Mouse (Mus musculus) forebrain, postnatal 0 days (tissue): ENCODE measurements at regions not wholly inside any gene's neighbourhood (a gene's known extent, or its start where the extent isn't known, plus 50 kb on each side); places are given as distances from the start of the nearest gene placed in this dataset.
A peak's percentile ranks its signal among the peaks of the same experiment; 100 is the strongest.

Experiments used
- ATAC-seq: fragments of 200-750 bp; cut with Nextera tagmentation; 2 replicates; pipeline ENCODE4 v1.8.0; 2017; ENCODE audit warnings: mild to moderate bottlenecking, moderate library complexity
- DNase-seq: peaks from one replicate; pipeline ENCODE4 v3.0.0-alpha.2; 2015
- H3K27ac ChIP-seq: fragments of 300-500 bp; sonication (generic); 2 replicates; pipeline ENCODE4 v1.5.1; 2014; ENCODE audit warnings: low read depth, mild to moderate bottlenecking, antibody characterized with exemption, low read length, moderate library complexity, mixed read lengths
- H3K27me3 ChIP-seq: fragments of 300-500 bp; sonication (generic); 2 replicates; pipeline ENCODE4 v1.6.1; 2014; ENCODE audit warnings: mild to moderate bottlenecking, low read length, mixed read lengths; ENCODE audit not compliant: insufficient read depth
- H3K36me3 ChIP-seq: fragments of 300-500 bp; sonication (generic); 2 replicates; pipeline ENCODE4 v1.6.1; 2014; ENCODE audit warnings: mild to moderate bottlenecking, moderate library complexity; ENCODE audit not compliant: insufficient read depth
- H3K4me1 ChIP-seq: fragments of 300-500 bp; sonication (generic); 2 replicates; pipeline ENCODE4 v1.6.1; 2014; ENCODE audit warnings: antibody characterized with exemption; ENCODE audit not compliant: insufficient read depth
- H3K4me2 ChIP-seq: fragments of 300-500 bp; sonication (generic); 2 replicates; pipeline ENCODE4 v1.6.1; 2014; ENCODE audit warnings: low read depth, mild to moderate bottlenecking, moderate library complexity
- H3K4me3 ChIP-seq: fragments of 300-500 bp; sonication (generic); 2 replicates; pipeline ENCODE4 v1.5.1; 2014; ENCODE audit warnings: low read depth, low read length, mixed read lengths
- H3K9ac ChIP-seq: fragments of 300-500 bp; sonication (generic); 2 replicates; pipeline ENCODE4 v1.6.1; 2014; ENCODE audit warnings: mild to moderate bottlenecking
- H3K9me3 ChIP-seq: fragments of 300-500 bp; sonication (generic); 2 replicates; pipeline ENCODE4 v1.6.1; 2016; ENCODE audit warnings: low read length
- CTCF ChIP-seq: sonication (generic); IDR thresholded peaks from 2 replicates; pipeline ENCODE4 v1.5.1; 2016; ENCODE audit warnings: antibody characterized with exemption, control low read depth, low read depth
- WGBS: fragments of 180-500 bp; shearing (Covaris S2); extraction: QIAGEN DNeasy Blood & Tissue Kit; methylation state at CpG from one replicate; pipeline ENCODE4 v1.1.7; 2014; 5-methylcytosine and 5-hydroxymethylcytosine counted together

- no peak overlapping the region for H3K4me2 ChIP-seq
- no peaks in the 10 kb centered on the region for H3K36me3 ChIP-seq
- no peaks in the 10 kb centered on the region; the same call in 1 of the 2 replicates for H3K4me1 ChIP-seq
- H3K27ac ChIP-seq: no peak overlapping the region
- no peaks in the 10 kb centered on the region for H3K27me3 ChIP-seq
- 0 out of 2 replicates have a peak, but pooled peaks have one; percentile 27 for ATAC-seq
- no peaks in the 10 kb centered on the region for H3K9me3 ChIP-seq
- H3K9ac ChIP-seq: no peak overlapping the region
- H3K4me3 ChIP-seq: no peak overlapping the region
- 60% methylated on average over 5 of the region's 5 CpGs for WGBS
- no peak for TF ChIP-seq CTCF
- no peak for DNase-seq
Observed at GRCm38 (mm10) chr3:52763660-52764059, 253.4 kb downstream of the Cog6 start.

DNA sequence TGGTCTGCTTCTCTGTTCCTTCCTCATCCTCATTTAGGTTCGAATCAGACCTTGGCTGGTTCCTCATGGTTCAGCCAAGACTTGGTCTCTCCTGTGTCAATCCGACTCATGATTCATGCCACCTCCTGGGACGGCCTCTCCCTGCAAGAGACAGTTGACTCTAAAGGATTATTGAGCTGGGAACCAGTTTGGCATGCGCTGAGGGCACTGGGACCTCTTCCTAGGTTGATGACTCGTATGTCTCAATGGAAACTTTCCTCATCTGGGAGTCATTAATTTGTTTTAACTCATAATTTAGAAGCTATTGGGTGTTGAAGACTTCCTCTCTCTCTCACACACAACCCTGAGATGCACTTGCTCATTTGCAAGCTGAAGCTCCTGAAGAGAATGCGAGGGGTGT, 254.5 kb downstream of the Cog6 start:
- Histone ChIP-seq H3K27ac (no peak overlapping the region), H3K9me3 (no peaks in the 10 kb centered on the region), H3K4me3 (no peak overlapping the region), H3K9ac (no peak overlapping the region), H3K27me3 (no peaks in the 10 kb centered on the region), H3K4me1 (no peaks in the 10 kb centered on the region; the same call in 1 of the 2 replicates), H3K36me3 (no peaks in the 10 kb centered on the region), H3K4me2 (no peak overlapping the region)
- DNase-seq (no peak), ATAC-seq (no peak)
- no peak for TF ChIP-seq CTCF
- WGBS: 93% methylated on average over 6 of the region's 6 CpGs

DNA sequence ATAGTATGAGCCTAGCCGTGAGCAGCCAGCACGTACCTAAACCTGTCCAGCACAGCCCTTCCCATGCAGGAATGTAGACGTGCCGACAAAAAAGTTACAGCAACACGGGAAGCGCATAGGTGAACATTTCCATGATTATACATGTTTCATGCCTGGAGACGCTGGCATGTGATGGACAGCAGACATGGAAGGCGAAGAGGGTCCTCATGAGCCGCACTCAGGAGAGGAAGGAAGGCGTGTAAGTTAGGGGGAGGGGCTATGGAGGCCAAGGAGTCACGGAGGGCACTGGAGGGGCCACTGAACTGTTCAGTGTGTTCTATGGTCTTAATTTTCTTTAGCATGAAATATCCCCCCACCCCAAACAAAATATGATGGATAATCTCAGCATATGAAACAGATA, 257.2 kb downstream of the Cog6 start:
- Histone ChIP-seq H3K36me3 (no peaks in the 10 kb centered on the region), H3K9ac (no peak overlapping the region), H3K9me3 (no peaks in the 10 kb centered on the region), H3K4me2 (no peak overlapping the region), H3K27me3 (no peaks in the 10 kb centered on the region), H3K27ac (no peak overlapping the region), H3K4me1 (no peaks in the 10 kb centered on the region), H3K4me3 (no peak overlapping the region)
- 93% methylated on average over 11 of the region's 11 CpGs for WGBS
- no peak for TF ChIP-seq CTCF
- DNase-seq (no peak), ATAC-seq (no peak)

DNA sequence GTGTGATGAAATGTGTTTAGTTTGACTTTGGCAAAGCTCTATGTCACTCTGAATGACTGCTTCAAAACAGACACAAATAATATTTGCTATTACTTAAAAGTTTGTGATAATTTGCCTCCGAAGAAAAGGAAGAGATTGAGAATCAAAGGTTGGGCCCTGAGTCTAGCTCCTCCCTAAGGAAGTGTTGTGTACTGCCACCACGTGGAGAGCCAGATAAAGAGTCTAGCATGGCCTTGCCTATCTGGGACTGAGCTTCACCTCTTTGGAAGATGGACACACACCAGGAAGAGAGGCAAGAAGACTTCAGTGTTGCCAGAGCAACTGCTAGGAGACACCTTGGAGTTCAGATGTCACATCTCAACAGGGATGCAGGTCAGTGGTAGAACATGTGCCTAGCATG, 258.5 kb downstream of the Cog6 start:
- ATAC-seq: no peak
- 37% methylated on average over 2 of the region's 2 CpGs for WGBS
- H3K4me2 ChIP-seq: no peak overlapping the region

GRCm38 (mm10) chr3:52756816-52757215, 260.2 kb downstream of the Cog6 start:
- TF ChIP-seq CTCF: no peak
- no peaks in the 10 kb centered on the region for H3K4me1 ChIP-seq
- no peak overlapping the region for H3K27ac ChIP-seq
- DNase-seq (no peak), ATAC-seq (no peak)
- no peak overlapping the region for H3K9ac ChIP-seq
- 93% methylated on average over 5 of the region's 5 CpGs for WGBS
- H3K9me3 ChIP-seq: no peaks in the 10 kb centered on the region
- H3K36me3 ChIP-seq: no peaks in the 10 kb centered on the region
- no peak overlapping the region for H3K4me3 ChIP-seq
- no peak overlapping the region for H3K4me2 ChIP-seq
- no peaks in the 10 kb centered on the region for H3K27me3 ChIP-seq

More for the DNA sequence above, 258.5 kb downstream of the Cog6 start:
- Histone ChIP-seq H3K27me3 (no peaks in the 10 kb centered on the region), H3K4me1 (no peaks in the 10 kb centered on the region), H3K9ac (no peak overlapping the region), H3K36me3 (no peaks in the 10 kb centered on the region), H3K4me3 (no peak overlapping the region), H3K9me3 (no peaks in the 10 kb centered on the region), H3K27ac (no peak overlapping the region)
- peak; percentile 60 for TF ChIP-seq CTCF
- DNase-seq: no peak

- Histone ChIP-seq H3K27me3 (no peaks in the 10 kb centered on the region), H3K9ac (no peak overlapping the region), H3K27ac (no peak overlapping the region), H3K4me3 (no peak overlapping the region), H3K4me1 (no peaks in the 10 kb centered on the region), H3K36me3 (no peaks in the 10 kb centered on the region), H3K9me3 (no peaks in the 10 kb centered on the region), H3K4me2 (no peak overlapping the region)
- whole genome bisulfite sequencing: 90% methylated on average over 5 of the region's 5 CpGs
- no peak for DNase-seq
- TF ChIP-seq CTCF: no peak
- ATAC-seq: no peak
Observed at GRCm38 (mm10) chr3:52756006-52756405, 261.0 kb downstream of the Cog6 start.

GRCm38 (mm10) chr3:52754978-52755377, 262.1 kb downstream of the Cog6 start:
- Histone ChIP-seq H3K27ac (no peak overlapping the region), H3K9ac (no peak overlapping the region), H3K4me1 (no peaks in the 10 kb centered on the region), H3K36me3 (no peaks in the 10 kb centered on the region), H3K27me3 (no peaks in the 10 kb centered on the region), H3K4me3 (no peak overlapping the region), H3K9me3 (no peaks in the 10 kb centered on the region), H3K4me2 (no peak overlapping the region)
- DNase-seq: no peak
- no peak for ATAC-seq
- 70% methylated on average over 6 of the region's 6 CpGs for WGBS
- TF ChIP-seq CTCF: no peak

DNA sequence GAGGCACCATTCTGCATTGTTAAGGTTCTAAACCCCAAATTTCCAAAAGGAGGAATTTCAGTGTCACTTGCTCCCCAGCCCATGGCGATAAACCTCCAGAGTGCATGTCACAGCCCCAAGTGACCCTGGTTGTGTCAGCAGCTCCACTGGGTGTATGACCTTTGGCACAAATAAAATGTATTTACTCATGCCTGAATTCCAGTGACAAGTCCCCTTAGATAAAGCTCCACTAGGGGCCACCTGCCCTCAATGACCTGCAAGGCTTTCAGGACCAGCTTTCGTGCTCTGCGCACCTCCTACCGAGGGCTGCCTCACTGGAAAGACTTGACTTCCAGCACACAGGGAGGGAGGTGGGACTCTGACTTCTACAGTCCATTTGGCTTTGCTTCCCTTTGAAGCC, 262.6 kb downstream of the Cog6 start:
- Histone ChIP-seq H3K27me3 (no peaks in the 10 kb centered on the region), H3K9ac (no peak overlapping the region), H3K4me3 (no peak overlapping the region), H3K4me1 (no peaks in the 10 kb centered on the region), H3K27ac (no peak overlapping the region), H3K36me3 (no peaks in the 10 kb centered on the region), H3K9me3 (no peaks in the 10 kb centered on the region), H3K4me2 (no peak overlapping the region)
- no peak for TF ChIP-seq CTCF
- WGBS: 77% methylated on average over 4 of the region's 4 CpGs
- no peak for ATAC-seq
- no peak for DNase-seq
